Mouse (Mus musculus) heart, embryonic 15.5 days (tissue): ENCODE data around the gene Trove2. TPM values are rescaled to one million over a fixed set of nuclear protein-coding genes. Genes with fewer than 3 reads are reported as not detected.

Source experiments
- ATAC-seq: fragments of 200-750 bp; cut with Nextera tagmentation; replicated peaks from 2 replicates; pipeline ENCODE4 v1.8.0; 2017; ENCODE audit warnings: low read depth, moderate TSS enrichment; ENCODE audit not compliant: insufficient number of reproducible peaks, insufficient read depth, low FRiP score
- H3K27ac ChIP-seq: fragments of 300-500 bp; sonication (generic); 2 replicates; pipeline ENCODE4 v1.5.1; 2015; ENCODE audit warnings: mild to moderate bottlenecking, inconsistent platforms
- H3K27me3 ChIP-seq: fragments of 300-500 bp; sonication (generic); 2 replicates; pipeline ENCODE4 v1.6.1; 2015; ENCODE audit warnings: inconsistent platforms
- H3K36me3 ChIP-seq: fragments of 300-500 bp; sonication (generic); 2 replicates; pipeline ENCODE4 v1.6.1; 2015; ENCODE audit warnings: mild to moderate bottlenecking, inconsistent platforms
- H3K4me1 ChIP-seq: fragments of 300-500 bp; sonication (generic); replicated peaks from 2 replicates; pipeline ENCODE4 v1.6.1; 2015; ENCODE audit warnings: inconsistent platforms
- H3K4me2 ChIP-seq: fragments of 300-500 bp; sonication (generic); 2 replicates; pipeline ENCODE4 v1.6.1; 2015; ENCODE audit warnings: inconsistent platforms, mild to moderate bottlenecking, moderate library complexity
- H3K4me3 ChIP-seq: fragments of 300-500 bp; sonication (generic); 2 replicates; pipeline ENCODE4 v1.5.1; 2015; ENCODE audit warnings: mild to moderate bottlenecking, inconsistent platforms
- H3K9ac ChIP-seq: fragments of 300-500 bp; sonication (generic); 2 replicates; pipeline ENCODE4 v1.6.1; 2015; ENCODE audit warnings: mild to moderate bottlenecking, inconsistent platforms
- H3K9me3 ChIP-seq: fragments of 300-500 bp; sonication (generic); replicated peaks from 2 replicates; pipeline ENCODE4 v1.6.1; 2016; ENCODE audit warnings: inconsistent platforms
- WGBS: fragments of 180-500 bp; shearing (Covaris S2); methylation state at CpG from one replicate; pipeline ENCODE4 v1.1.7; 2015; ENCODE audit warnings: mixed read lengths; 5-methylcytosine and 5-hydroxymethylcytosine counted together
- polyA plus RNA-seq: library from polyadenylated mRNA; unstranded; fragments of >200 nt; fragmentation: Nextera tagmentation; extraction: Ambion mirVana; gene quantifications from 2 replicates; pipeline ENCODE4 v1.2.1, GENCODE M21; 2015

The Trove2 gene
- polyA plus RNA-seq, 1 experiment from 2014 or later = 12.7 TPM

DNA sequence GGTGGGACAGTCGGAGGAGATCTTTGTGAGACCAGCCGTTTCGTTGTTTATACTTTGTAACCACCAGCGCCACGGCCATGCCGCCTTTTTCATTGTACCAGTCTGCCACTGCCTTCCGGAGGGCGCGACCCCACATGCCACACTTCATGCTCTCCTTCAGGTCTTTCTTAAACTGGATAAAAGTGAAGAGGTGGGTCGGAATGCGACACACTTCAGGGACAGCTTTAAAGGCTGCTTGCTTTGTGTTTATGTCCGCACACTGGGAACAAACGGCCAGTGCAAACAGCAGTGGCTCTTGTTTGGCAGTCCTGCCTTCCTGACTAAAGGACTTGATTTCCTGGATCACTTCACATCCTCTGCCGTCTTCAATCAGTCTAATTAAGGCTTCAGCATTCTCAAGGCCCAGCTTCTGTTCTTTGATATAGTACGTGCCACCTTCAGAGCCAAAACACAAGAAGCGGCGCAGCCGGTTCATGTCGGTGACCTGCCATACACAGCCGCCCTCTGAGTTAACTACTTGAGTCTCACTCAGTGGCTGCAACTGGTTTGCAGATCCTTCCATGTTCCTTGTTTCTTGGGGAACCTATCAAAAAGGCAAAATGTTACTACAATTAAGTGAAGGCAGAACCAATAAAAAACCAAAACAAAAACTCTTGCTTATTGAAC lies 6.3 kb downstream of the Trove2 start:
- ATAC-seq = no peak
- 73% methylated on average over 20 of the region's 20 CpGs for WGBS
- no peak overlapping the region for H3K27ac ChIP-seq
- H3K4me2 ChIP-seq = no peak overlapping the region
- no peaks in the 10 kb centered on the region for H3K9me3 ChIP-seq
- H3K4me3 ChIP-seq = no peak overlapping the region
- peaks cover 17% of the 10 kb centered on the region for H3K36me3 ChIP-seq
- H3K27me3 ChIP-seq = no peaks in the 10 kb centered on the region
- peaks cover 6% of the 10 kb centered on the region for H3K4me1 ChIP-seq
- H3K9ac ChIP-seq = no peak overlapping the region

DNA sequence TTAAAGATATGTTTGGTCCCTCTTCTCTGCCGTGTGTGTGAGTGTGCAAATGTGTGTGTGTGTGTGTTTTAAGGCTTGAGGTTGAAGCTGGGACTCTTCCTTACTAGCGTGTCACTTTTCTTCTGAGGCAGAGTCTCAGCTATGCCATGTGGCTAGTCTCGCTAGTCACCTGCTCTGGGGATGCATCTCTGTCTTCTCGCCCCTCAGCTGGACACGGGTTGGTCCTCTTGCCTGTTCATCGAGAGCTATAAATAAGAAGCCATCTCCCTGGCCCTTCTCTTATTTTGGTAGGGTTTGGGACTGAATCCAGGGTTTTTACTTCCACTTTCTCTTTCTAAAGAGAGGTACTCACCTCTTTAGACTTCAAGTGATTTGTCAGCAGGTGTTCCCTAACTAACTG lies 10.6 kb downstream of the Trove2 start:
- 83% methylated on average over 6 of the region's 6 CpGs for WGBS
- no peaks in the 10 kb centered on the region for H3K27me3 ChIP-seq
- peaks cover 30% of the 10 kb centered on the region for H3K36me3 ChIP-seq
- H3K9me3 ChIP-seq = no peaks in the 10 kb centered on the region
- H3K9ac ChIP-seq = no peak overlapping the region
- no peaks in the 10 kb centered on the region for H3K4me1 ChIP-seq
- H3K4me3 ChIP-seq = no peak overlapping the region
- no peak overlapping the region for H3K27ac ChIP-seq
- no peak for ATAC-seq
- H3K4me2 ChIP-seq = no peak overlapping the region

DNA sequence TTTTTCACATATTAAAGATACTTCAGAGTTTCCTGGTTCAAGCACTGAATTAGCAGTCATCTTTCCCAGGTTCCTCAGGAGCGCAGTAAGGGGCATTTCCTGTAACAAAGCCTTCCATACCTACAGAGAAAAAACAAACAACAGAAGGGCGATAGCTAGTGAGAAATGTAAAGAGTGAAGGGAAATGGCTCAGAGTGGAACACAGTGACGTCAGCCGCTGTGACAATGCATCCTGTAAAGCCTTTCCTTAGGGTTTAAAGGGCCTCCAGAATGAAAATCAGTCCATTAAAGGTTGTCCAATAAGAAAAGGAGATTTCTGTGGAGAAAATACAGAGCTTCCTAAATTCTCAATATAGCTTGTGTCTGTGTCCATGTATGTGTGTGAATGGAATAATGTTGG lies 11.1 kb downstream of the Trove2 start:
- peaks cover 34% of the 10 kb centered on the region for H3K36me3 ChIP-seq
- H3K9me3 ChIP-seq = no peaks in the 10 kb centered on the region
- no peaks in the 10 kb centered on the region for H3K4me1 ChIP-seq
- H3K4me3 ChIP-seq = no peak overlapping the region
- no peak overlapping the region for H3K4me2 ChIP-seq
- no peak overlapping the region for H3K9ac ChIP-seq
- no peaks in the 10 kb centered on the region for H3K27me3 ChIP-seq
- 73% methylated on average over 4 of the region's 4 CpGs for WGBS
- no peak for ATAC-seq
- H3K27ac ChIP-seq = no peak overlapping the region

DNA sequence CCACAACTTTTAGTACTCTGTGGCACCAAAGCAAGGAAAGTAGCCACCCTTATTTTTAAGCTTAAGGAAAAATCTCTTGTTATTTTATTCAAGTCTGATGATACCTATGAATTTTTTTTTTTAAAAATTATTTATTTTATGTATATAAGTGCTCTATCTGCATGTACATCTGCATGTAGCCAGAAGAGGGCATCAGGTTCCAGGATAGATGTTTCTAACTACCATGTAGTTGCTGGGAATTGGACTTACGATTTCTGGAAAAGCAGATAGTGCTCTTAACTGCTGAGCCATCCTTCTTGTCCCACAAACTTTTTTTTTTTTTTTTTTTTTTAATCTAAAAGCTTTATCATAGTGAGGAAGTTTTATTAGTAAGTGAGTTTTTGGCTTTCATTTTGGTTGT lies 12.4 kb downstream of the Trove2 start:
- Histone ChIP-seq H3K4me3 (no peak overlapping the region), H3K27me3 (no peaks in the 10 kb centered on the region), H3K9me3 (no peaks in the 10 kb centered on the region), H3K36me3 (peaks cover 38% of the 10 kb centered on the region), H3K27ac (no peak overlapping the region), H3K4me2 (no peak overlapping the region), H3K9ac (no peak overlapping the region), H3K4me1 (no peaks in the 10 kb centered on the region)
- 51% methylated on average over 1 of the region's 1 CpGs for WGBS
- ATAC-seq = no peak

DNA sequence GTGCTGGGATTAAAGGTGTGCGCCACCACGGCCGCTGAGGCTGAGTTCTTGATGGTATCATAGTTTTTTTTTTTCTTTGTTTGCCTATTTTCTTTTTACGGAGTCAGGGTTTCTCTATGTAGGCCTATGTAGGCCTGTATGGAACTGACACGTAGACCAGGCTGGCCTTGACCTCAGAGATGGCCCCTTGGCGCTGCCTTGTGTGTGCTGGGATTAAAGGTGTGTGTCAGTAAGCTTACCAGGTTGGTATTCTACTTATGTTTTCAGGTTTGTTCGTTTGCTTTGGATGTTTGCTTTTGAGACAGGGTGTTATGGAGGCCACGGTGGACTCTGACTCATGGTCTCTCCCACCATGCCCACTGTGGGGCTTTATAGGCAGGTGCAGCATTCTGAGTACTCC lies 14.7 kb downstream of the Trove2 start:
- no peak overlapping the region for H3K27ac ChIP-seq
- peaks cover 57% of the 10 kb centered on the region for H3K36me3 ChIP-seq
- no peak overlapping the region for H3K4me3 ChIP-seq
- H3K9ac ChIP-seq = no peak overlapping the region
- no peaks in the 10 kb centered on the region for H3K4me1 ChIP-seq
- no peak for ATAC-seq
- no peaks in the 10 kb centered on the region for H3K27me3 ChIP-seq
- no peak overlapping the region for H3K4me2 ChIP-seq
- no peaks in the 10 kb centered on the region for H3K9me3 ChIP-seq
- 88% methylated on average over 8 of the region's 8 CpGs for WGBS

DNA sequence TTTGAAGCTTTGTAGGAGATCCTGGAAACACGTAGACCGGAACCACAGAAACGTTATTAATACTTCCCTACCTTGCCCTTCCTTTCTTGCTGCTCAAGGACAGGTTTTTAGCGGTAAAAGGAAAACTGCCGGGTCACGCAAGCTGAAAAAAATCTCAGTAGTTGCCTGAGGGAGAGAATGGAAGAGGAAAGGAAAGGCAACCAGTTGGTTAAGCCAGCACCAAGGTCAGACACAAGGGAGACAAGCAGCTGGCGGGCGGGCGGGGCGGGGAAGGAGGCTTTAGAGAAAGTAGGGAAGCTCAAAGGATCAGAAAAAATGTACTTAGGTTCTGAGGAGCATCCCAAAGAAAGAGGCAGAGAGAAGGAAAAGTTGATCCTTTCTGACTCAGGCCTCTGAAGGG lies 31.0 kb downstream of the Trove2 start:
- Histone ChIP-seq H3K4me3 (no peak overlapping the region), H3K4me2 (no peak overlapping the region), H3K9ac (no peak overlapping the region), H3K36me3 (peaks cover 35% of the 10 kb centered on the region), H3K27ac (no peak overlapping the region), H3K9me3 (no peaks in the 10 kb centered on the region), H3K4me1 (no peaks in the 10 kb centered on the region), H3K27me3 (no peaks in the 10 kb centered on the region)
- 85% methylated on average over 10 of the region's 10 CpGs for WGBS
- ATAC-seq = no peak

DNA sequence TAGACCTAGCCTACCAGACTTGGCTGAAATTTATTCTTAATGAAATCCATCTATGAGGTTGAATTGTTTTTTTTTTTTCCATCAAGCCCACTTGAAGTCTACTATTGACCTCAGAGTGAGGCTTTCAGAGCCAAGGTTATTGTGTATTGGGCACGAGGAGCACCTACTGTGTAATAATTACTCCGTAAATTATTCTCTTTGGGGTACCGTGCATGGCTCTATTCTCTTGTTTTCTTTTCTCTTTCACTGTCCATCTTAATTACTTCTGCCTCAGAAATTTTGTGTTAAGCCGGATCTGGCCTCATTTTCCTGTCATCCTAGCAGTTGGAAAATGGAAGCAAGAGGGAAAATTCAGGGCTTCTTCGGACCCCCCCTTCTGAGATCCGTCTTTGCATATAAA lies 34.7 kb downstream of the Trove2 start:
- Histone ChIP-seq H3K27ac (no peak overlapping the region), H3K4me1 (peaks cover 3% of the 10 kb centered on the region; the same call in 1 of the 2 replicates), H3K9me3 (no peaks in the 10 kb centered on the region), H3K4me2 (no peak overlapping the region), H3K4me3 (no peak overlapping the region), H3K36me3 (peaks cover 27% of the 10 kb centered on the region), H3K9ac (no peak overlapping the region), H3K27me3 (no peaks in the 10 kb centered on the region)
- no peak for ATAC-seq
- 90% methylated on average over 6 of the region's 6 CpGs for WGBS

DNA sequence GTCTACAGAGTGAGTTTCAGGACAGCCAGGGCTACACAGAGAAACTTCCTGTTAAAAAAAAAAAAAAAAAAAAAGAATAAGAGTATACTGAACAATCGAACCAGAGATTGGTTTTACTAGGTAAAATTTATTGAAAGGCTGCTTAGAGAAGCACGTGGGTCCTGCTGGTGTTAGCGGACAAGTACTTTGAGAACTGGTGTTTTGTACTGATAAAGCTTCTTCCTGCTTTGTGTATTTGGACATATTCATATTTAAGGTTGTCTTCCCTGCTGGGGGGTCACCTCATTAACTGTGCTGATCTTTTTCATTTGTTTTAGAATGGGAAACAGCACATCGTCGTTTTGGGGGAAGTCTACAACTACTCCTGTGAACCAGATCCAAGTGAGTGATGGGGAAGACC lies 35.5 kb downstream of the Trove2 start:
- ATAC-seq = no peak
- no peak overlapping the region for H3K4me3 ChIP-seq
- H3K9ac ChIP-seq = no peak overlapping the region
- no peaks in the 10 kb centered on the region for H3K27me3 ChIP-seq
- H3K36me3 ChIP-seq = peaks cover 25% of the 10 kb centered on the region
- WGBS = 86% methylated on average over 5 of the region's 5 CpGs
- H3K4me2 ChIP-seq = no peak overlapping the region
- H3K9me3 ChIP-seq = no peaks in the 10 kb centered on the region
- peaks cover 3% of the 10 kb centered on the region; the same call in 1 of the 2 replicates for H3K4me1 ChIP-seq
- H3K27ac ChIP-seq = no peak overlapping the region

DNA sequence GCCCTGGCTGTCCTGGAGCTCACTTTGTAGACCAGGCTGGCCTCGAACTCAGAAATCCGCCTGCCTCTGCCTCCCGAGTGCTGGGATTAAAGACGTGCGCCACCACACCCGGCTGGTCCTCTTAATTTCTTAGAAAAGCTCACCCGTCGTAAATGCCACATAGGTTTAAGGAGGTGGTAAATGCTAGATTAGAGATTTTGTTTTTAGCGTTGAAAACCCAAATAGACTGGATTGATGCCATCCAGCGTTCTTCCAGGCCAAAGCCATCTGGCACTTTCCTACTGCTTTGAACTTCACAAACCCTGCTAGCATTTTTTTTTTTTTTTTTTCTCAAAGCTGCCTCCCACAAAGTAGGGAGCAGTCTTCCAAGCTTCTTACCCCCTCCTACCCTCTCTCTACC lies 36.3 kb downstream of the Trove2 start:
- H3K4me2 ChIP-seq = peak overlapping the region; percentile 78; the same call in 1 of the 2 replicates
- no peaks in the 10 kb centered on the region for H3K9me3 ChIP-seq
- no peak overlapping the region for H3K9ac ChIP-seq
- H3K27me3 ChIP-seq = no peaks in the 10 kb centered on the region
- H3K27ac ChIP-seq = no peak overlapping the region
- WGBS = 87% methylated on average over 10 of the region's 10 CpGs
- peaks cover 25% of the 10 kb centered on the region for H3K36me3 ChIP-seq
- no peak for ATAC-seq
- H3K4me3 ChIP-seq = peak overlapping the region; percentile 80
- H3K4me1 ChIP-seq = peaks cover 3% of the 10 kb centered on the region; the same call in 1 of the 2 replicates

DNA sequence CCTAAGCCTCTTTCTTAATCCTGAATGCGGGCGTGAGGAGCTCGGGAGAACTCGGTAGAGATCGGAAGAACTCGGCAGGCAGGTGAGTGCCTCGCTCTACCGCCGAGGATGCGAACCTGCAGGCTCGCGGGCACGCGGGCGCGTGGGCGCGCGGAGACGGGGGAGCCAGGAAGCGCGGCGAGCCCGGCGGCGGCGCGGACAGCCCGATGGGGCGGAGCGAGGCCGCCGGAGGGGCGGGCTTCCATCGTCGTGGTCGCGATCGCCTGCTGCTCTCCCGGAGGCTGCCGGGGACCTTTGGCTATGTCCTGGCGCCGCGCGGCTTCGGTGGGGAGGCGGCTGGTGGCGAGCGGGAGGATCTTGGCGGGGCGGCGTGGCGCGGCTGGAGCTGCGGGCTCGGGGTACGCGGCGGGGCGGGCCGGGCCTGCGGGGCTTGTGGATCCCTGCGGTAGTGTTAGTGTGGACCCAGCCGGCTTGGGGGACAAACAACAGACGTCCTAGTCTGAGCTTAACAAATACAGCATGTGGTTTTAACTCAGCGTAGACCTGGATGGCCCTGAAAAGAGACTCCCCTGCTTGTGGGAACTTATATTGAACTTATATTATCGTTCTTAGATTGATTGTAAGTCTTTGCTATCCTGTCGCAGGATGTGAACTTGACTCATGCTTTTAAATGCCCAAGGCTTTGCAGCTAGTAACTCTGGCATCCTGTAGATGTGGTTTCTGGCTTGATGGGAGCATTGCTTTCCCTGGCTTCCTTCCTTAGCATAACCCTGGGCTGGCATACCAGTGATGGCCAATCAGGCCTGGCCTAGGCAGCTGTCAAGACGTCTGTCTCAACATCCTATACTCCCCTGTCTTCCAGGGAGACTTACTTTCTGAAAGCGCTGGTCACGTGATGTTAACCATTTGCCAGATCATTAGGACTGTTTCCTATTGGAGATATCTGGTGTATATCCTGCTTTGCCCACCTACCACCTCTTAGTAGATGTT lies 37.2 kb downstream of the Trove2 start:
- Histone ChIP-seq H3K36me3 (peaks cover 19% of the 10 kb centered on the region), H3K9me3 (no peaks in the 10 kb centered on the region), H3K9ac (peak overlapping the region; percentile 85), H3K27me3 (no peaks in the 10 kb centered on the region), H3K4me1 (peaks cover 3% of the 10 kb centered on the region; the same call in 1 of the 2 replicates), H3K4me3 (peak overlapping the region; percentile 80), H3K4me2 (peak overlapping the region; percentile 78), H3K27ac (peak overlapping the region; percentile 86)
- WGBS = under 1% methylated on average over 67 of the region's 71 CpGs
- peak; percentile 90 for ATAC-seq

DNA sequence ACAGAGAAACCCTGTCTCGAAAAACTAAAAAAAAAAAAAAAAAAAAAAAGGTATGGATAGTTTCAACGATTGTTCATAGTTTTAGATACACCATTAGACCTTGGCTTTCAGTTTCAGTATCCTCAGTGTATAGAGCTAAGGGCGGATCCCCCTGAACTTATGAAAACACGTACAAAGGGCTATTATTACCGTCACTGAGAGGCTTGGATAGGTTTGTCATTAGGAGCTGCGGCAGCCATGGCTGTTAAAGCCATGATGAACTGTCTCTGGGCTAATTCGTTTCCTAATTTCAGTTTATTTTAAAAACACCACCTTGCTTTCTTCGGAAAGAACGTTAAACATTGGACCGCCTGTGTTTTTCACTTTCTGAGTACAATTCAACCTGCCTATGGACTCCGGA lies 38.1 kb downstream of the Trove2 start:
- Histone ChIP-seq H3K4me3 (peak overlapping the region; percentile 80), H3K4me2 (peak overlapping the region; percentile 78), H3K4me1 (peaks cover 3% of the 10 kb centered on the region; the same call in 1 of the 2 replicates), H3K36me3 (peaks cover 13% of the 10 kb centered on the region), H3K9ac (peak overlapping the region; percentile 85), H3K27me3 (no peaks in the 10 kb centered on the region), H3K27ac (no peak overlapping the region), H3K9me3 (no peaks in the 10 kb centered on the region)
- no peak for ATAC-seq
- WGBS = 22% methylated on average over 10 of the region's 11 CpGs
